Mouse (Mus musculus) forebrain, embryonic 13.5 days (tissue): ENCODE measurements around the gene Lmo7. TPM values are rescaled to one million over a fixed set of nuclear protein-coding genes. Genes with fewer than 3 reads are reported as not detected.

ENCODE experiments used
- ATAC-seq: fragments of 200-750 bp; cut with Nextera tagmentation; 2 replicates; pipeline ENCODE4 v1.8.0; 2017
- H3K27ac ChIP-seq: fragments of 300-500 bp; sonication (generic); 2 replicates; pipeline ENCODE4 v1.5.1; 2015; ENCODE audit warnings: inconsistent platforms, mild to moderate bottlenecking, moderate library complexity
- H3K27me3 ChIP-seq: fragments of 300-500 bp; sonication (generic); 2 replicates; pipeline ENCODE4 v1.6.1; 2015; ENCODE audit warnings: mild to moderate bottlenecking, inconsistent platforms
- H3K36me3 ChIP-seq: fragments of 300-500 bp; sonication (generic); 2 replicates; pipeline ENCODE4 v1.6.1; 2015; ENCODE audit warnings: mild to moderate bottlenecking, inconsistent platforms; ENCODE audit not compliant: poor library complexity, severe bottlenecking
- H3K4me1 ChIP-seq: fragments of 300-500 bp; sonication (generic); 2 replicates; pipeline ENCODE4 v1.6.1; 2015; ENCODE audit warnings: inconsistent platforms
- H3K4me2 ChIP-seq: fragments of 300-500 bp; sonication (generic); 2 replicates; pipeline ENCODE4 v1.6.1; 2015; ENCODE audit warnings: inconsistent platforms, mild to moderate bottlenecking, moderate library complexity
- H3K4me3 ChIP-seq: fragments of 300-500 bp; sonication (generic); 2 replicates; pipeline ENCODE4 v1.5.1; 2015; ENCODE audit warnings: mild to moderate bottlenecking, inconsistent platforms
- H3K9ac ChIP-seq: fragments of 300-500 bp; sonication (generic); 2 replicates; pipeline ENCODE4 v1.6.1; 2015; ENCODE audit warnings: mild to moderate bottlenecking, inconsistent platforms
- H3K9me3 ChIP-seq: fragments of 300-500 bp; sonication (generic); replicated peaks from 2 replicates; pipeline ENCODE4 v1.6.1; 2016; ENCODE audit warnings: inconsistent platforms
- WGBS: fragments of 180-500 bp; shearing (Covaris S2); methylation state at CpG from one replicate; pipeline ENCODE4 v1.1.7; 2015; 5-methylcytosine and 5-hydroxymethylcytosine counted together
- polyA plus RNA-seq: library from polyadenylated mRNA; unstranded; fragments of >200 nt; fragmentation: Nextera tagmentation; extraction: Ambion mirVana; gene quantifications from 2 replicates; pipeline ENCODE4 v1.2.1, GENCODE M21; 2015

Lmo7 gene
- polyA plus RNA-seq, 1 experiment from 2014 or later = 2.1 TPM

DNA sequence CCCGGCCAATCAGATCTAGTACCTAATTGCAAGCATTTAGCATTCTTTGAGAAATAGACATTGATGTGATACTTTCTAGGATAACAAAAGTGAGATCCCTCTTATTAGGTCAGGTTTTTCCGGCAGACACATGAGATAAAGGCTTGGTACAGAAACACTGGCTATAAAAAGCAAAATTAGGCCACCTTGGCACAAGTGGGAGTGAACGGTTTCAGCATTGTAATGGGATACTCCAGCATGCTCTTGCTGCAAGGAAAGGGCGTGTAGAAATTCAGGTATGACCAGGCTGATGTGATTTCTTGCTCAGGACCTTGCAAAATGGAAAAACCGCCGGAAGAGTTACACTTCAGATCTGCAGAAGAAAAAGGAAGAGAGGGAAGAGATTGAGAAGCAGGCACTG lies 168.5 kb downstream of the Lmo7 start:
- H3K4me2 ChIP-seq = no peak overlapping the region
- no peak for ATAC-seq
- H3K27me3 ChIP-seq = no peaks in the 10 kb centered on the region
- H3K9ac ChIP-seq = no peak overlapping the region
- H3K9me3 ChIP-seq = no peaks in the 10 kb centered on the region
- H3K4me1 ChIP-seq = no peaks in the 10 kb centered on the region
- no peaks in the 10 kb centered on the region for H3K36me3 ChIP-seq
- no peak overlapping the region for H3K4me3 ChIP-seq
- no peak overlapping the region for H3K27ac ChIP-seq
- WGBS = 89% methylated on average over 6 of the region's 6 CpGs

DNA sequence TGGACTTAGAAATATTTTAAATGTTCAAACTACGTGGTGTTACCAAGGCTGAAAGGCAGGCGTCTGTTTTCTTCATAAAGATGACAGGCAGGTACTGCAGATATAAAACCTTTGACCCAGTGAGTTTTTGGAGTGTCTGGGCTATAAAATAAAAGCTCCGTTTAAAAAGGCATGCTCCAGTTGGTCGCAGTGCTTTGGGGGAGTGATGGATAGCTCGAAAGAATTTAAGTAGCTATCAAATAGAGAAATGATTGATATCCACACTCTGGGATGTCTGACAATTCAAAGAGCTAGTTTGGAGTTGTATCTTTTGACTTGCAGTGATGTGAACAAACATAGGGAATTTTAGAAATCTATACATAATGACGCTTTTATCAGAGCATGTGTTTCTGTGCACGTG lies 171.7 kb downstream of the Lmo7 start:
- Histone ChIP-seq H3K27ac (no peak overlapping the region), H3K4me3 (no peak overlapping the region), H3K4me2 (no peak overlapping the region), H3K4me1 (no peaks in the 10 kb centered on the region), H3K9me3 (no peaks in the 10 kb centered on the region), H3K27me3 (no peaks in the 10 kb centered on the region), H3K9ac (no peak overlapping the region), H3K36me3 (no peaks in the 10 kb centered on the region)
- ATAC-seq = no peak
- 91% methylated on average over 7 of the region's 7 CpGs for WGBS

DNA sequence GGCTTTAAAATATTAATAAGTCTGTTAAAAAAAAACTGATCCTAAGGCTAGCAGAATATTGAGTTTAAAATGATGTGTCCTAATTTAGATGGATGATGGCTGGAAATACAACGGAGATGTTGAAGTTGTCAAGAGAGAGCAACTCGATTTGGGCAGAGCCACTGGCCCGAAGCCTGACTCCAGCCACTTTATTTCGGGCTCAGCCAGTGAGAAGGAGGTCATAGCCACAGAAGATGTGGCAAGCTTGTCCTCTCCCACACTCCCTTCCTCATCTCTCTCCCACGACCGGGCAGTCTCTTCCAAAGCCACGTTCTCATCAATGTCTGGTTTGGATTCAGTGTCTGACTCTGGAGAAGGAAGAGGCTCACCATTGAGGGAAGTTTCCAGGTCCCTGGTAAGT lies 172.2 kb downstream of the Lmo7 start:
- Histone ChIP-seq H3K27me3 (no peaks in the 10 kb centered on the region), H3K9ac (no peak overlapping the region), H3K36me3 (no peaks in the 10 kb centered on the region), H3K27ac (no peak overlapping the region), H3K4me2 (no peak overlapping the region), H3K4me1 (no peaks in the 10 kb centered on the region), H3K9me3 (no peaks in the 10 kb centered on the region), H3K4me3 (no peak overlapping the region)
- ATAC-seq = no peak
- WGBS = 90% methylated on average over 7 of the region's 7 CpGs

DNA sequence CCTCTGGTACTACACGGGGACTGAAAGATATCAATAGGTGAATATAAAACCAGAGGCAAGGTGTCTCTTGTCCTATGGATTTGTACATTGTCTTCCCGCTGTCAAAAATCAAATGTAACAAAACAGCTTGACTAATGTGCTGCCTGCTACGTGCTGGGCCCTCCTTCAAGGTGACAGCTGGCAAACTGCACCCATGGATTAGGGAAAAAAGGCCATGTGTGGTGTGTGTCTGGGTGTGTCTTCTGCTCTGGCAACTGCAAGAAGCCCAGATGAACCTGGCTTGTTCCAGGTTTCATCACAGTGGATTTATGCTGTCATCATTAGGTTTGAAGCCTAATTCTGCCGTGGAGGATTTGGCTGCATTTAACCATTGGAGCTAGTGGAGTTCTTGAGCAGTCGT lies 174.0 kb downstream of the Lmo7 start:
- Histone ChIP-seq H3K9me3 (no peaks in the 10 kb centered on the region), H3K27me3 (no peaks in the 10 kb centered on the region), H3K9ac (no peak overlapping the region), H3K4me1 (no peaks in the 10 kb centered on the region), H3K36me3 (no peaks in the 10 kb centered on the region), H3K4me2 (no peak overlapping the region), H3K4me3 (no peak overlapping the region), H3K27ac (no peak overlapping the region)
- 84% methylated on average over 5 of the region's 5 CpGs for WGBS
- ATAC-seq = no peak

DNA sequence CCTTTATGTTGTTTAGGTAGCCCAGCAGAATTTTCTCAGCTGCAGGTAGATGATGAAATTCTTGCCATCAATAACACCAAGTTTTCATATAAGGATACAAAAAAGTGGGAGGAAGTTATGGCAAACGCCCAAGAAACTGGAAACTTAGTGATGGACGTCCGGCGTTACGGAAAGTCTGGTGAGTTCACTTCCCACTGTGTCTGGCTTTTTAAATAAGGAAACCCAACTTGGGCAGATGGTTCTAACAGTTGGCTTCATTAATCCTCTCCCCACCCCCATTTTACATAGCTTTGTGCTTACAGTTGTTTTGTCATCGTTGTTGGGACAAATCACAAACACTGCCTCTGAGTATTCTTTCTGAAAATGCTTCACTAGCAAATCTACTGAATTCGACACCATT lies 182.2 kb downstream of the Lmo7 start:
- no peak for ATAC-seq
- H3K9me3 ChIP-seq = no peaks in the 10 kb centered on the region
- no peak overlapping the region for H3K9ac ChIP-seq
- H3K27ac ChIP-seq = no peak overlapping the region
- H3K4me3 ChIP-seq = no peak overlapping the region
- H3K4me1 ChIP-seq = no peaks in the 10 kb centered on the region
- no peaks in the 10 kb centered on the region for H3K27me3 ChIP-seq
- H3K36me3 ChIP-seq = no peaks in the 10 kb centered on the region
- 80% methylated on average over 7 of the region's 7 CpGs for WGBS
- H3K4me2 ChIP-seq = no peak overlapping the region

DNA sequence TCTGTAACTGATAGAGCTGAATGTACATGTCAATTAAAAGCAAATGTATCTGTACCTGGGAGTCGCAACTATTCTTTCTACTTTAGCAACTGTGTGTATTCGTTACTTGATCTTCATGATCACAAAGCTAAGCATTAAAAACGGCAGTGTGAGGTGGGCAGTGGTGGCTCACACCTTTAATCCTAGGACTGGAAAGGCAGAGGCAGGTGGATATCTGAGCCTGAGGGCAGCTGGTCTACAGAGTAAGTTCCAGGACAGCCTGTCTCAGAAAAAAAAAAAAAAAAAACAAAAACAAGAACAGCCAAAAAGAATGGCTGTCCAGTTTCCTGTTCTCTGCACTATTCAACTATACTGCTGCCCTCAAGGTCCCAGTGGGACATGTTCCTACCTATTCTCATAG lies 182.6 kb downstream of the Lmo7 start:
- 85% methylated on average over 3 of the region's 3 CpGs for WGBS
- Histone ChIP-seq H3K4me1 (no peaks in the 10 kb centered on the region), H3K27me3 (no peaks in the 10 kb centered on the region), H3K9me3 (no peaks in the 10 kb centered on the region), H3K36me3 (no peaks in the 10 kb centered on the region), H3K27ac (no peak overlapping the region), H3K4me2 (no peak overlapping the region), H3K9ac (no peak overlapping the region), H3K4me3 (no peak overlapping the region)
- no peak for ATAC-seq

DNA sequence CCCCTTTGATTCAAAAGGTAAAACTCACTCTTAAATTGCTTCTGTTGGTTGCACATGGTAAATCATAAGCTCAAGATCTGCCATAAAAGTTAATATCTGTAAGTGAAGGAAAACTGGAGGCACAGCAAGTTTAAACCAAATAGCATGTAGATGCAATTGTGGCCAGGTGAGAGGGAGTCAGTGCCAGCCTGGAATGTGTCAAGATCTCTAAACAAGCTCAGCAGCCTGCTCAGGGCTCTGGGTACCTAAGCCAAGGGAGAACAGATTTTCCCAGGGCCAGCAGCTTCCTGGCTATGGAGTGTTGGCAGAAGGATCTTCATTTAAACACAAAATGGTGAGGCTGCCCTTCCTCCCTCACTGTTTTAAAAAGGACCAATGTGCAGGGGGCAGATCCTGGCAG lies 184.6 kb downstream of the Lmo7 start:
- H3K4me2 ChIP-seq = no peak overlapping the region
- H3K9ac ChIP-seq = no peak overlapping the region
- no peaks in the 10 kb centered on the region for H3K36me3 ChIP-seq
- no peak overlapping the region for H3K27ac ChIP-seq
- ATAC-seq = no peak
- no peak overlapping the region for H3K4me3 ChIP-seq
- H3K27me3 ChIP-seq = no peaks in the 10 kb centered on the region
- H3K9me3 ChIP-seq = no peaks in the 10 kb centered on the region
- no peaks in the 10 kb centered on the region for H3K4me1 ChIP-seq

DNA sequence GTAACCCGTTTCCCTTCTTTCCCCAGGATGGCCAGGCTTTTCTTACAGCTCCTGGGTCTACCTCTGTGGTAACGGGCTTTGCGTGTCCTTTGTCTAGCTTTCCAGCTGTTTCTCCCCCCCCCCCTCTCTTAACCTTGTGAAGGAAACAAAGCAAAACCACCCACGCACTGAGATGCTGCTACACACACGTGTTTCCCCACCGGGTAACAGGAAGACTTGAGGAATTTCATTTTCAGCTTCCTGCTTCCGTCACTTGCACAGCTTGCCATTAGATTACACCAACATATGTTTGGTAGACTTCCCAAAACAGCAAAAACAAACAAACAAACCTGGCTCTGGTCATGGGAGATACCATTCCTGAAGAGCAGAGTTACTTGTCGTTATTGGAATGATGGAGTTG lies 186.1 kb downstream of the Lmo7 start:
- Histone ChIP-seq H3K4me3 (no peak overlapping the region), H3K36me3 (no peaks in the 10 kb centered on the region), H3K9ac (no peak overlapping the region), H3K4me1 (no peaks in the 10 kb centered on the region), H3K9me3 (no peaks in the 10 kb centered on the region), H3K4me2 (no peak overlapping the region), H3K27ac (no peak overlapping the region), H3K27me3 (no peaks in the 10 kb centered on the region)
- no peak for ATAC-seq
- WGBS = 66% methylated on average over 8 of the region's 8 CpGs

DNA sequence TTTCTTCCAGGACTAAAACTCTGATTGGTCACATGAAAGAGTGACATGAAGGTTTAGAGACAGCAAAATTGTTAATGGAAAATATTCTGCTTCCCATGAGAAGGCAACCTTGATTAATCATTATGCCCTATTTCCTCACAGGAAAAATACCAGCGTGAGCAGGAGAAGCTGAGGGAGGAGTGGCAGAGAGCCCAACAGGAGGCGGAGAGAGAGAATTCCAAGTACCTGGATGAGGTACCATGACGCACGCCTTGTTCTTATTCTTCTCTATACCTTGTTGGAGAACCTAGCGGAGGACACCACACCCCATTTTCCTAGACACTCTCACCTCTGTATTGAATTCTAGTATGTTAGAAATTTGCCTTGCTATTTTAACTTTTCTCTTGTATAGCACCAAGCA lies 188.7 kb downstream of the Lmo7 start:
- 93% methylated on average over 5 of the region's 5 CpGs for WGBS
- H3K27ac ChIP-seq = no peak overlapping the region
- ATAC-seq = no peak
- H3K4me3 ChIP-seq = no peak overlapping the region
- H3K27me3 ChIP-seq = no peaks in the 10 kb centered on the region
- no peak overlapping the region for H3K4me2 ChIP-seq
- H3K9me3 ChIP-seq = no peaks in the 10 kb centered on the region
- no peak overlapping the region for H3K9ac ChIP-seq
- H3K4me1 ChIP-seq = no peaks in the 10 kb centered on the region
- H3K36me3 ChIP-seq = no peaks in the 10 kb centered on the region

DNA sequence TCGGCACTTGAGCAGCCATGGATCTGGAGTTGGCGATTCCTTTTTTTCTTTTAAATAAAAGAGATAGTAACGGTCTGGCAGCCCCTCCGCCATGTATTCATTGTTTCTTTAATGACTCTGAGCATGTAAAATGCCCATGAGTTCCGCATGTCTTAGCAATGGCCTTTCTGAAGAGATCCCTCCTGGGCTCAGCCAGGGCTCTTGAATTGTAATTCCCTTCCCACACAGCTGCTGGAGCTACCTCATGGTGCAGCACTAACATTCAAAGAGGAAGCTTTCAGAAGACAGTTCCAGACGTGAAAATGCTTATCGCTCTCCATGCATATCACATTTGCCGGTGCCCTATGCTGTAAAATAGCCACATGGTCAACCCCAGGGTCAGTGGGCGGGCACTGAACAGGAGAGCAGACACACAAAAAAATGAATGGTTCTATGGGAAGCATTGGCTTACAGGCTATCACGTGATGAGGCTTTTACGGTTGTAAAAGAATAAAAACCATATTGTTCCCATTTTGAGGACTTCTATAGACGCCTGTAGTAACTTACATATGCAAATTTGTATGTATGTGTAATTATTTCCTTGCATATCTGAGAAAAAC lies 198.0 kb downstream of the Lmo7 start:
- 63% methylated on average over 12 of the region's 12 CpGs for whole genome bisulfite sequencing
- Histone ChIP-seq H3K9me3 (no peaks in the 10 kb centered on the region), H3K36me3 (no peaks in the 10 kb centered on the region), H3K4me1 (no peaks in the 10 kb centered on the region), H3K4me2 (no peak overlapping the region), H3K9ac (no peak overlapping the region), H3K4me3 (no peak overlapping the region), H3K27ac (no peak overlapping the region), H3K27me3 (no peaks in the 10 kb centered on the region)
- no peak for ATAC-seq

DNA sequence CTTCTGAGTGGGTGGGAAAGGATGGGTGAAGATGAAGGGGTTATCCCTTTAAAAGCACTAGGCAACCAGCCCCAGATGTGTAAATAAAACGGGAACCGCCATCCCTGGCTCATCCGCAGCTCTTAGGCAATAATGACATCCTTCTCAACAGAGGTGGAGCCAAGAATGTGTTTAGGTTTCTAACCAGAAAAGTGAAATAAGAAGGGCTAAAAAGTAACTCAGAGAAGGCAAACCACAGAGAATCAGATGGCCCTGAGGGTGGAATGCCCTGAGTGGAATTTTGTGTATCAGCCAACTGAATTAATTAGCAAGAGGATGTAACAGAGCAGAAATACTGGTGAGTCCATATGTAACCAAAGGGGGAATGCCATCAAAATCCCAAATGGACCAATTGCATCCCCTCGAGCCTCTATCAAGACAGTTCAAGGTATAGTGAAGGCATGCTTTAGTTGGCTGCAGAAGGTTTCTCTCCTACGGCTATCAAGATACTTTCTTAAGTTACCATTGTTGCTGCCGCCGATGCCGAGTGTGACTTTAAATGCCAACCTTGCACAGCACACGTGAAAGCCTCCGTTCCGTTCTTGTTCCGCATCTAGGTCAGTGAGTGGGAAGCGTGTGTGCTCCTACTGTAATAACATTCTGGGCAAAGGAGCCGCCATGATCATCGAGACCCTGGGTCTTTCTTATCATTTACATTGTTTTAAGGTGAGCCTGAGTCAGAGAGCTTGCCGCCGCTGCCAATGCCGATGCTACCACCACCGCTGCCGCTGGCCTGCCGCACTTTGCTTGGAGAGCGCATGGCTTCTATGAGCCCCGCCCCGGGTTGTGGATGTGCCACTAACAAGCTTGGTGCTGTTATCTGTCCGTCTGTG lies 201.1 kb downstream of the Lmo7 start:
- Histone ChIP-seq H3K27ac (no peak overlapping the region), H3K4me3 (no peak overlapping the region), H3K36me3 (no peaks in the 10 kb centered on the region), H3K9me3 (no peaks in the 10 kb centered on the region), H3K27me3 (no peaks in the 10 kb centered on the region), H3K4me1 (no peaks in the 10 kb centered on the region), H3K4me2 (no peak overlapping the region), H3K9ac (no peak overlapping the region)
- ATAC-seq = no peak
- whole genome bisulfite sequencing = 95% methylated on average over 25 of the region's 25 CpGs

DNA sequence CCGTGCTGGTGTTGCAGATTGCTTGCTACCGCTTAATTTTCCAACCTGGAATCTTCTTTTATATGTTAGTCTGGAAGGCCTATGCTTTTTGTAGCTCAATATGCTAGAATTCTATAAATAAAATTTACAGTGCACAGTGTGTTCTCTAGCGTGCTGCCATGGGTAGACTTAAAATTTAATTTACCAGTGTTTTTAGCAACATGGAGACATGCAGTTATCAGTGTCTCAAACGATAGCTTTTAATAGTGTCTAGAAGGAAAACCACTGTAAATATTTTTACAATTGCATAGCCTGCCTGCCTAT lies 201.6 kb downstream of the Lmo7 start:
- Histone ChIP-seq H3K27me3 (no peaks in the 10 kb centered on the region), H3K27ac (no peak overlapping the region), H3K4me3 (no peak overlapping the region), H3K9ac (no peak overlapping the region), H3K4me2 (no peak overlapping the region), H3K4me1 (no peaks in the 10 kb centered on the region), H3K9me3 (no peaks in the 10 kb centered on the region), H3K36me3 (no peaks in the 10 kb centered on the region)
- ATAC-seq = no peak
- 94% methylated on average over 4 of the region's 4 CpGs for WGBS

DNA sequence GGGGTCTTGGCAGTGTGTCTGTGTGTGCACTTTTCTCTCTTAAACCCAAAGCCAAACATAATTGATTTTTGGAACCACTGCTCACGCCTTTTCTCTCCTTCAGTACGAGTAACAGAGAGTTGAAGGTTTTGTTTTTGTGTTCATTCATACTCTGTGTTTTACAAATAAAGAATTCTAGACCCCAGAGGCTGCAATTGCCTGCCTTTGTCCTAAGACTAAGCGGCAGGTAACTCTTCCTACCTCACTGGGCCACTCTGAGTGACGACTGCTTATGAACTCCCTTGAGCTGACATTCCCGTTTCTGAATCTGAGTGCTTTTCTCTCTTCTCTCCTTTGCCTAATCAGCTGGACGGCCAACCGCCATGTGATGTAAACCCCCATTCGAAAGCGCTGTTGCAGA lies 203.8 kb downstream of the Lmo7 start:
- no peak overlapping the region for H3K4me2 ChIP-seq
- no peak for ATAC-seq
- no peak overlapping the region for H3K4me3 ChIP-seq
- no peaks in the 10 kb centered on the region for H3K9me3 ChIP-seq
- H3K9ac ChIP-seq = no peak overlapping the region
- no peaks in the 10 kb centered on the region for H3K36me3 ChIP-seq
- H3K27me3 ChIP-seq = no peaks in the 10 kb centered on the region
- H3K27ac ChIP-seq = no peak overlapping the region
- no peaks in the 10 kb centered on the region for H3K4me1 ChIP-seq
- 67% methylated on average over 9 of the region's 9 CpGs for WGBS
